Mouse (Mus musculus) cerebellum, adult 9-11 months (tissue): ENCODE measurements around the gene Gm20518.

Source experiments
- DNase-seq: peaks from one replicate; pipeline ENCODE4 v3.0.0; 2022

Gene Gm20518

GRCm38 (mm10) chr16:17839976-17840375 is 51.5 kb downstream of the Gm20518 start:
- peak; percentile 86 for DNase-seq

GRCm38 (mm10) chr16:17838051-17838450 is 53.4 kb downstream of the Gm20518 start, which contains the start of gene Car15:
Gene Car15, minus strand, starts transcription at chr16:17838364.
- DNase-seq, result peak; percentile 24

- DNase-seq, result peak; percentile 63
These were observed 56.0 kb downstream of the Gm20518 start for GRCm38 (mm10) chr16:17835481-17835880.

GRCm38 (mm10) chr16:17834543-17834942 is 56.9 kb downstream of the Gm20518 start:
- no peak for DNase-seq

GRCm38 (mm10) chr16:17833681-17834399 is 57.6 kb downstream of the Gm20518 start:
- peak; percentile 77 for DNase-seq

GRCm38 (mm10) chr16:17833321-17833680 is 58.2 kb downstream of the Gm20518 start:
- peak; percentile 73 for DNase-seq

GRCm38 (mm10) chr16:17832821-17833220 is 58.6 kb downstream of the Gm20518 start, which contains the start of gene B830017H08Rik:
Gene B830017H08Rik, plus strand, starts transcription at chr16:17833121.
- DNase-seq, result no peak

GRCm38 (mm10) chr16:17831781-17832180 is 59.7 kb downstream of the Gm20518 start:
- no peak for DNase-seq

- DNase-seq, result peak; percentile 62
These were observed 60.9 kb downstream of the Gm20518 start for GRCm38 (mm10) chr16:17830385-17831178.

- peak; percentile 12 for DNase-seq
These were observed 62.6 kb downstream of the Gm20518 start for GRCm38 (mm10) chr16:17828867-17829266.

GRCm38 (mm10) chr16:17828229-17828628 is 63.2 kb downstream of the Gm20518 start:
- DNase-seq, result no peak

- peak; percentile 88 for DNase-seq
These were observed 65.0 kb downstream of the Gm20518 start for GRCm38 (mm10) chr16:17826500-17826899.

GRCm38 (mm10) chr16:17816528-17816927 is 74.9 kb downstream of the Gm20518 start:
- DNase-seq, result no peak

- DNase-seq, result peak; percentile 67
These were observed 75.8 kb downstream of the Gm20518 start for GRCm38 (mm10) chr16:17815411-17816402.

- DNase-seq, result no peak
These were observed 78.3 kb downstream of the Gm20518 start for GRCm38 (mm10) chr16:17813173-17813572.

- no peak for DNase-seq
These were observed 79.4 kb downstream of the Gm20518 start for GRCm38 (mm10) chr16:17812120-17812519.

GRCm38 (mm10) chr16:17809711-17810110 is 81.8 kb downstream of the Gm20518 start:
- no peak for DNase-seq

- DNase-seq, result no peak
These were observed 82.3 kb downstream of the Gm20518 start for GRCm38 (mm10) chr16:17809125-17809524.

- DNase-seq, result peak; percentile 87
These were observed 84.1 kb downstream of the Gm20518 start for GRCm38 (mm10) chr16:17807192-17808009.

GRCm38 (mm10) chr16:17806581-17807191 is 84.8 kb downstream of the Gm20518 start:
- no peak for DNase-seq

- DNase-seq, result no peak
These were observed 86.5 kb downstream of the Gm20518 start for GRCm38 (mm10) chr16:17804982-17805381.
